Mouse (Mus musculus) kidney, embryonic 14.5 days (tissue): ENCODE data around the gene Wnk1. TPM values are rescaled to one million over a fixed set of nuclear protein-coding genes. Genes with fewer than 3 reads are reported as not detected.

ENCODE experiments used
- ATAC-seq: fragments of 200-750 bp; cut with Nextera tagmentation; 2 replicates; pipeline ENCODE4 v1.8.0; 2017; ENCODE audit warnings: moderate number of reproducible peaks, mild to moderate bottlenecking, moderate TSS enrichment, moderate library complexity; ENCODE audit not compliant: low FRiP score, low TSS enrichment
- H3K27ac ChIP-seq: fragments of 300-500 bp; sonication (generic); 2 replicates; pipeline ENCODE4 v1.5.1; 2014; ENCODE audit warnings: low read depth, mild to moderate bottlenecking, low read length, moderate library complexity, mixed read lengths
- H3K27me3 ChIP-seq: fragments of 300-500 bp; sonication (generic); 2 replicates; pipeline ENCODE4 v1.6.1; 2014; ENCODE audit warnings: mild to moderate bottlenecking, low read length; ENCODE audit not compliant: control insufficient read depth, insufficient read depth
- H3K36me3 ChIP-seq: fragments of 300-500 bp; sonication (generic); 2 replicates; pipeline ENCODE4 v1.6.1; 2014; ENCODE audit warnings: low read length, mixed read lengths; ENCODE audit not compliant: control insufficient read depth, insufficient read depth
- H3K4me1 ChIP-seq: fragments of 300-500 bp; sonication (generic); 2 replicates; pipeline ENCODE4 v1.6.1; 2014; ENCODE audit warnings: low read length, mixed read lengths; ENCODE audit not compliant: control insufficient read depth, insufficient read depth
- H3K4me2 ChIP-seq: fragments of 300-500 bp; sonication (generic); replicated peaks from 2 replicates; pipeline ENCODE4 v1.6.1; 2014; ENCODE audit warnings: low read depth, mild to moderate bottlenecking, low read length
- H3K4me3 ChIP-seq: fragments of 300-500 bp; sonication (generic); 2 replicates; pipeline ENCODE4 v1.5.1; 2014; ENCODE audit warnings: mild to moderate bottlenecking, low read length
- H3K9ac ChIP-seq: fragments of 300-500 bp; sonication (generic); 2 replicates; pipeline ENCODE4 v1.6.1; 2014; ENCODE audit warnings: low read depth, mild to moderate bottlenecking, low read length, moderate library complexity
- H3K9me3 ChIP-seq: fragments of 300-500 bp; sonication (generic); 2 replicates; pipeline ENCODE4 v1.6.1; 2016; ENCODE audit warnings: low read length; ENCODE audit not compliant: control insufficient read depth
- WGBS: fragments of 180-500 bp; shearing (Covaris S2); extraction: QIAGEN DNeasy Blood & Tissue Kit; methylation state at CpG from one replicate; pipeline ENCODE4 v1.1.7; 2014; 5-methylcytosine and 5-hydroxymethylcytosine counted together
- polyA plus RNA-seq: library from polyadenylated mRNA; unstranded; fragments of >200 nt; fragmentation: Nextera tagmentation; extraction: Ambion mirVana; gene quantifications from 2 replicates; pipeline ENCODE4 v1.2.1, GENCODE M21; 2014

Gene Wnk1
- polyA plus RNA-seq, 1 experiment from 2014 or later = 74.9 TPM

- Histone ChIP-seq H3K27ac (no peak overlapping the region), H3K27me3 (no peaks in the 10 kb centered on the region), H3K9me3 (no peaks in the 10 kb centered on the region), H3K4me2 (no peak overlapping the region), H3K4me3 (no peak overlapping the region), H3K4me1 (no peaks in the 10 kb centered on the region), H3K9ac (no peak overlapping the region), H3K36me3 (no peaks in the 10 kb centered on the region)
- 84% methylated on average over 6 of the region's 6 CpGs for WGBS
- no peak for ATAC-seq
Observed at GRCm38 (mm10) chr6:120076619-120077450, 38.4 kb upstream of the Wnk1 start.

GRCm38 (mm10) chr6:120072630-120073029 lies 34.2 kb upstream of the Wnk1 start:
- 81% methylated on average over 2 of the region's 2 CpGs for WGBS
- H3K4me1 ChIP-seq = no peaks in the 10 kb centered on the region
- no peak for ATAC-seq

GRCm38 (mm10) chr6:120069546-120069945 lies 31.1 kb upstream of the Wnk1 start:
- H3K9me3 ChIP-seq = no peaks in the 10 kb centered on the region
- WGBS = 91% methylated on average over 3 of the region's 3 CpGs
- H3K4me3 ChIP-seq = no peak overlapping the region
- H3K4me1 ChIP-seq = no peaks in the 10 kb centered on the region
- H3K27me3 ChIP-seq = no peaks in the 10 kb centered on the region
- no peak for ATAC-seq
- H3K4me2 ChIP-seq = no peak overlapping the region
- H3K9ac ChIP-seq = no peak overlapping the region
- no peaks in the 10 kb centered on the region for H3K36me3 ChIP-seq
- no peak overlapping the region for H3K27ac ChIP-seq

More at GRCm38 (mm10) chr6:120072630-120073029, 34.2 kb upstream of the Wnk1 start:
- Histone ChIP-seq H3K9ac (no peak overlapping the region), H3K36me3 (no peaks in the 10 kb centered on the region), H3K4me2 (no peak overlapping the region), H3K4me3 (no peak overlapping the region), H3K9me3 (no peaks in the 10 kb centered on the region), H3K27ac (no peak overlapping the region), H3K27me3 (no peaks in the 10 kb centered on the region)

- Histone ChIP-seq H3K4me2 (no peak overlapping the region), H3K27me3 (no peaks in the 10 kb centered on the region), H3K36me3 (no peaks in the 10 kb centered on the region), H3K27ac (no peak overlapping the region), H3K9ac (no peak overlapping the region), H3K4me3 (no peak overlapping the region), H3K4me1 (no peaks in the 10 kb centered on the region), H3K9me3 (no peaks in the 10 kb centered on the region)
- WGBS = 61% methylated on average over 6 of the region's 6 CpGs
- ATAC-seq = no peak
Observed at GRCm38 (mm10) chr6:120065552-120066177, 27.2 kb upstream of the Wnk1 start.

- Histone ChIP-seq H3K27me3 (no peaks in the 10 kb centered on the region), H3K36me3 (no peaks in the 10 kb centered on the region), H3K9ac (no peak overlapping the region), H3K27ac (no peak overlapping the region), H3K9me3 (no peaks in the 10 kb centered on the region), H3K4me2 (no peak overlapping the region), H3K4me3 (no peak overlapping the region), H3K4me1 (no peaks in the 10 kb centered on the region)
- WGBS = 37% methylated on average over 2 of the region's 2 CpGs
- ATAC-seq = no peak
Observed at GRCm38 (mm10) chr6:120064627-120065026, 26.2 kb upstream of the Wnk1 start.

GRCm38 (mm10) chr6:120062934-120063333 lies 24.5 kb upstream of the Wnk1 start:
- H3K27ac ChIP-seq = no peak overlapping the region
- H3K4me1 ChIP-seq = no peaks in the 10 kb centered on the region
- no peaks in the 10 kb centered on the region for H3K36me3 ChIP-seq
- H3K4me3 ChIP-seq = no peak overlapping the region
- H3K4me2 ChIP-seq = no peak overlapping the region
- no peak for ATAC-seq
- no peaks in the 10 kb centered on the region for H3K9me3 ChIP-seq
- H3K27me3 ChIP-seq = no peaks in the 10 kb centered on the region
- 81% methylated on average over 5 of the region's 5 CpGs for WGBS
- H3K9ac ChIP-seq = no peak overlapping the region

GRCm38 (mm10) chr6:120055666-120056540 lies 17.4 kb upstream of the Wnk1 start:
- no peak overlapping the region for H3K9ac ChIP-seq
- H3K4me3 ChIP-seq = no peak overlapping the region
- no peaks in the 10 kb centered on the region for H3K27me3 ChIP-seq
- 66% methylated on average over 2 of the region's 2 CpGs for WGBS
- no peaks in the 10 kb centered on the region for H3K9me3 ChIP-seq
- no peaks in the 10 kb centered on the region for H3K4me1 ChIP-seq
- H3K36me3 ChIP-seq = no peaks in the 10 kb centered on the region
- H3K4me2 ChIP-seq = no peak overlapping the region
- H3K27ac ChIP-seq = no peak overlapping the region
- no peak for ATAC-seq

GRCm38 (mm10) chr6:120054412-120054811 lies 15.9 kb upstream of the Wnk1 start:
- Histone ChIP-seq H3K9me3 (no peaks in the 10 kb centered on the region), H3K4me3 (no peak overlapping the region), H3K4me2 (no peak overlapping the region), H3K36me3 (no peaks in the 10 kb centered on the region), H3K27ac (no peak overlapping the region), H3K9ac (no peak overlapping the region), H3K27me3 (no peaks in the 10 kb centered on the region), H3K4me1 (no peaks in the 10 kb centered on the region)
- 84% methylated on average over 6 of the region's 6 CpGs for WGBS
- no peak for ATAC-seq
